Mouse (Mus musculus) thymus, postnatal 14 days (tissue): Measurements from ENCODE around the gene Pcp2.
"Not testable (repeated sequence)": the region's sequence is repeated elsewhere in the genome, so short reads cannot be mapped to it uniquely, and the experiment has no call there.

Source experiments
- DNase-seq: peaks from one replicate; pipeline ENCODE4 v3.0.0; 2021

The Pcp2 gene

GRCm38 (mm10) chr8:3621199-3621970, 4.0 kb downstream of the Pcp2 start, which contains the start of the genes Xab2 and Pet100:
TSS of gene Xab2 (minus strand) at chr8:3621316.
TSS of gene Pet100 (plus strand) at chr8:3621548.
- DNase-seq = peak; percentile 95

DNA sequence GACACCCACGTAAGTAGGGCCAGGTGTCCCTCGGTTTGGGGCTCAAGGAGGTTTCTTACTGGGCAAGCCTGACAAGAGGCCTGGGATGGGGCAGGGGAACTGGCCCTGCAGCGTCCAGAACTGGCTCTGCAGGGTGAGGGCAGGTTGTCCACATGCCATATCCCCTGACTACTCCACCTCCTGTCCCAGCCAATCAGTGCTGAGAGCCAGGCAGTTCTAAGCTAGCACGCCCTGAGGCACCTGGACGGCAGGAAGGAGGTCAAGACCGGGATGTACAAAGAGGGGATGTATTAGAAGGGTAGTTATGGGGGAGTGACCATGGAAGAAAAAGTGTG, 15.6 kb downstream of the Pcp2 start:
- no peak for DNase-seq

DNA sequence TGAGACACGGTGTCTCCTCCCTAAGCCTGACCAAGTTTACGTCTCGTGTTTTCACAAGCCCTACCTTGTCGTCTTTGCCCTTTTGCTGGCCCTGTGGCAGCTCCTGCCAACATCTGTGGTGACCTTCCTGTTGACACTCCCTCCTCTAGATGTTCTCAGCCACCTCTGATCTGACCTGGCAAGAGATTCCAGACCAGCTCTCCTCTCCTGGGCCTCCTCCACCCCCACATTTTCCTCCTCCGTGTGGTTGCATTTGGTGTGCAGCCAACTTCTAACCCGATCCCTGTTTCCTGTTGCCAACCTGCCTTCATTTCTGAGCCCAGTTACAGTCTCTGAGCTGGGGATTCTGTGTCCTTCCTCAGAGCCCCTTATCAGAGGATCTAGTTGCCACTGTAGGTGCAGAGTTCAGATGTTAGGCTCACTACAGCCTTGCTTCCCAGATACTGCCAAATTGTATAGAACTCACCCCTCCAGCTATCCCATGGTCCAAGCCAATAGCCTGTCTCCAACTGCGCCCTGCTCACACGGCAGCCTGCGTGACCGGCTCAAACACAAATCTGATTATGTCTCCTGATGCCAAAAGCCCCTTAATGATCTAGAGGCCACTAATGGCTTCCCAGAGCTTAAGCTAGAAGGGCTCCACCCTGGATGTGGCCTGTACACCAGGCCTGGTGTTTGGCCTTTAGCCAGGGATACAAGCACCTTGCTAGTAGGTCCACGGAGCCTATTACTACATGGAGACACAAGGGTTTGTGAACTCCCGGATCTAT, 16.1 kb downstream of the Pcp2 start:
- no peak for DNase-seq

DNA sequence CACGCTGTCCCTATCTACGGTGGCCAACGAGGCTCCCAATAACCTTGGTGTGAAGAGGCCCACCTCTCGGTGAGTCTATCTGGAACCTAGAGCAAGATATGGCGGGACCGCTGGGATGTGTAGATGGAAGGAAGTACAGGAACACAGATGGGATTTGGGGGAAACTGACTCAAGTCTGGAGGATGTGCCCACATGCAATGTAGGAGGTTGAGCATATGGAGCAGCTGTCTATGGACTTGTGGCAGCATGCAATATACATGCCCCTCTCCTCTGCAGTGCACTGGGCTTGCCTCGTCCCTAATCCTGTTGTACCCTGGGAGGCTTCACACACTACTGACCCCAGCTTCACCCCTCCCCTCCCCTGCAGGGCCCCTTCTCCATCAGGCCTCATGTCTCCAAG, 17.5 kb downstream of the Pcp2 start:
- DNase-seq = no peak

GRCm38 (mm10) chr8:3606593-3606992, 18.8 kb downstream of the Pcp2 start:
- no peak for DNase-seq

DNA sequence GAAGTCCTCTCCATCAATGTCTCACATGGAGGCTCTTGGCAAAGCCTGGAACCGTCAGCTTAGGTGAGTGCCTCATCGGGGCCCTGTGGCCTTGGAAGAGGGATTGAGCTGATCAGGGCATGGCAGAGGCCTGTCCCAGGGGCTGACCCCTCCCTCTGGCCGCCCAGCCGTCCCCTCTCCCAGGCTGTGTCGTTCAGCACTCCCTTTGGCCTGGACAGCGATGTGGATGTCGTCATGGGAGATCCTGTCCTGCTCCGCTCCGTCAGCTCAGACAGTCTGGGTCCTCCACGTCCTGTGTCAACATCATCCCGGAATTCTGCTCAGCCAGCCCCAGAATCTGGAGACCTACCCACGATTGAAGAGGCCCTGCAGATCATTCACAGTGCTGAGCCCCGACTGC, 21.9 kb downstream of the Pcp2 start:
- DNase-seq = no peak

DNA sequence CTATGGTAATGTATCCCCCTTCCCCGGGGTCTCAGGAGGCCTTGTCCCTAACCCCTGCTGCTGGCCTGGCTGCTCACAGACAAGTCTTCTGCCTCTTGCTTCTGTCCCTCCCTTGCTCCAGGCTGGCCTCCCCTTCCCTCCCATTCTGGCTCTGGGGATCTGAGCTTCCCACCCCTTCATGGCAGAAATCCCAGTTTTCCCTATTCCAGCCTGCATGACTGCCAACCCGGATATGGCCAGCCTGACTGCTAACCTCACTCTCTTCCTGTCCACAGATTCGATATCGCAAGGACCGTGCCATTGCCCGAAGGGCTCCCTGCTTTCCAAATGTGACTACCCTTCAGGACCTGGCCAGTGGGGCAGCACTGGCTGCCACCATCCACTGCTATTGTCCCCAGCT, 24.9 kb downstream of the Pcp2 start:
- no peak for DNase-seq

DNA sequence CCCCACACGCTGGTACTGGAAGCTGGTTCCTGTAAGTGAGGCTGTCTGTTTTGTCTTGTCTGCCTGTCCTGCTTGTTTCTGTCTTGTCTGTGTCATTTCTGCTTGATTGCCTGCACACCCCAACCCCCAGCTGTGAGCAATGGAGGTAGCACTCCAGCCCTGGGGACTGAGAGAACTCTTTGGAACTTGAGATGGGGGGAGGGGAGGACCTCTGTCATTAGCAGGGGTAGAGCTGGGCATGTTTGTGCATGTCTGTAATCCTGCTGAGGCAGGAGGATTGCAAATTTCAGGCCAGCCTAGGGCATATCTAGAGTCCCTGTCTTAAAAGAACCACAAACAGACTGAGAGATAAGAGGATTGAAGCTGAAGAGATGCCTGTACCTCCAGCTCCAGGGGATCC, 26.1 kb downstream of the Pcp2 start:
- no peak for DNase-seq

- DNase-seq = no peak
Measured at GRCm38 (mm10) chr8:3598054-3598453, 27.3 kb downstream of the Pcp2 start.

- DNase-seq = no peak
Measured at GRCm38 (mm10) chr8:3594466-3594865, 30.9 kb downstream of the Pcp2 start.

DNA sequence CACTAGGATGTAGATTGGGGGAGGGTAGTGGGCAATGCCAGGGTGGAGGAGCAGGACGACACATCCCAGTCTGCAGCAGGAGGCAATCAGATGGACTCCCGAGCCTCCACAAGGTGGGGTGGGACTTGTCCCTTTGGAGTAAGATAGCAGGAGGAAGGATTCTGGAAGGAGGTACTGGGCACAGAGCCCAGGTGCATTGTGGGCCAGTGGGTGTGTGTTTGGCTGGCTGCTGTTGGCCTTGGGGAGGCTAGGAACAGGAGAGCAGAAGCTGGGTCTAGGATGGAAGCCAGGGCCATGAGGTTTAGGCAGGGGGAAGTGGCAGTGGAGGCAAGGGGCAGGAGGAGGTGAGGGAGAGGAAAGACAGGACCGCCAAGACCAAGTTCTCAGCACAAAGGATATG, 31.9 kb downstream of the Pcp2 start:
- DNase-seq = no peak

DNA sequence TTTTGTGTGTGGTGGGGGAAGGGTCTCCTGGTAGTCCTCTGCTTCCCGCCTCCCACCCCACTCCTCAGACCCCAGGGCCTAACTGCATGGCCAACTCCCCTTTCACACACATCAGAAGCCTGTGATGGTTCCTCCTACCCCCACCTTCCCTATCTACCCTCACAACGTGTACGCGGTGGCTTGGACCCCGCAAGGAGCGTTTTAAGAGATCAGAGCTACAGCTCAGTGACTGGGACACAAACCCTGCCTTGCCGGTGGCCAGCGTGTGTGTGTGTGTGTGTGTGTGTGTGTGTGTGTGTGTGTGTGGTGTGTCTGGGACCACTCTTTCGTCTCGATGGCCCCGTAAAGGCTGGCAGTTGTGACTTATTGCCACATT, 37.1 kb downstream of the Pcp2 start:
- no peak for DNase-seq

DNA sequence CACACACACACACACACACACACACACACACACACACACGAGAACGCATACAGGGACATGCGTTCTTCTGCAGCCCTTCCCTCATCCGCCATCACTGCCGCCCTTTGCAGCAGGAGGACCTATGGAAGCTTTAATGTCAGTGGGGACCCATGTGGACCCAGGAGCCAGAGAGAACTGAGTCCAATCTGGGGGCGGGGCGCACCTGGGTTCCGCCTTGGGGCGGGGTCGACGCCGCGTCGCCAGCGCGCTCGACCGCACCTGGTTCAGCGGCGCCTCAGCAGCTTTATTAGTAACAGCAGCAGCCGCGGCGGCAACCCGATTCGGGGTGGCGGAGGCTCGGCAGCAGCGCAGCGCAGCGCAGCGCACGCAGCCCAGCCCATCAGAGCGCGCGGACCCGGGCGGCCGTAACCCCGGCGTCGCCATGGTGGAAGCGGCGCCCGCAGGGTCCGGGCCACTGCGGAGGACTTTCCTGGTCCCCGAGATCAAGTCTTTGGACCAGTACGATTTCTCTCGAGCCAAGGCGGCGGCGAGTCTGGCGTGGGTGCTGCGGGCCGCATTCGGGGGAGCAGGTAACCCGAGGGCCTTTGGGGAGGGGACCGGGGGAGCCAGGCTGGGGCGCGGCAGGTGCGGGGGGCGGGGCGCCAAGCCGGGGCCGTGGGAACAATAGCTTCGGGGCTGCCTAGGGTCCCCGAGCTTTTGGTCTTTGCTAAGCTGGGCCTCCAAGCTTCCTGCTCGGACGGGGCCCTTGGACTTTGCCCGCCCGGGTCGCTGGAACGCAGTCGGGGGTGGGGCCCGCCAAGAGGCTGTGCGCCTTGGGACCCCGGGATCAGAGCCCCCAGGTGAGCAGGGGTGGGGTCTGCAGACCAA, 37.7 kb downstream of the Pcp2 start:
- peak; percentile 45 for DNase-seq

GRCm38 (mm10) chr8:3586993-3587390, 38.4 kb downstream of the Pcp2 start, which contains the start of gene Camsap3:
TSS of gene Camsap3 (plus strand) at chr8:3587293.
- DNase-seq = no peak

- no peak for DNase-seq
Measured at GRCm38 (mm10) chr8:3586452-3586851, 38.9 kb downstream of the Pcp2 start.

DNA sequence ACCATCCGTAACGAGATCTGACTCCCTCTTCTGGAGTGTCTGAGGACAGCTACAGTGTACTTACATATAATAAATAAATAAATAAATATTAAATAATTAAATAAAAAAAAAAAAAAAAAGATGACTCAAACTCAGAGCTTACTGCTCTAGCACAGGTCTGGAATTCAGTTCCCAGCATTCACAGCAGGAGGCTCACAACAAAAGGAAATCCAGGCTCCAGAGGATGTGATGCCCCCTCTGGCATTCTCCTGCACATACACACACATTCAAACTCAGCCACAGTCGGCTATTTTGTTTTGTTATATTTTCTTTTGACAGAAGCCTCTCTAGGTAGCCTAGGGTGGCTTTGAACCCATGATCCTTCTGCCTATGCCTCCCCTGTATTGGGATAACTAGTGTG, 43.4 kb downstream of the Pcp2 start:
- not testable (repeated sequence) for DNase-seq

DNA sequence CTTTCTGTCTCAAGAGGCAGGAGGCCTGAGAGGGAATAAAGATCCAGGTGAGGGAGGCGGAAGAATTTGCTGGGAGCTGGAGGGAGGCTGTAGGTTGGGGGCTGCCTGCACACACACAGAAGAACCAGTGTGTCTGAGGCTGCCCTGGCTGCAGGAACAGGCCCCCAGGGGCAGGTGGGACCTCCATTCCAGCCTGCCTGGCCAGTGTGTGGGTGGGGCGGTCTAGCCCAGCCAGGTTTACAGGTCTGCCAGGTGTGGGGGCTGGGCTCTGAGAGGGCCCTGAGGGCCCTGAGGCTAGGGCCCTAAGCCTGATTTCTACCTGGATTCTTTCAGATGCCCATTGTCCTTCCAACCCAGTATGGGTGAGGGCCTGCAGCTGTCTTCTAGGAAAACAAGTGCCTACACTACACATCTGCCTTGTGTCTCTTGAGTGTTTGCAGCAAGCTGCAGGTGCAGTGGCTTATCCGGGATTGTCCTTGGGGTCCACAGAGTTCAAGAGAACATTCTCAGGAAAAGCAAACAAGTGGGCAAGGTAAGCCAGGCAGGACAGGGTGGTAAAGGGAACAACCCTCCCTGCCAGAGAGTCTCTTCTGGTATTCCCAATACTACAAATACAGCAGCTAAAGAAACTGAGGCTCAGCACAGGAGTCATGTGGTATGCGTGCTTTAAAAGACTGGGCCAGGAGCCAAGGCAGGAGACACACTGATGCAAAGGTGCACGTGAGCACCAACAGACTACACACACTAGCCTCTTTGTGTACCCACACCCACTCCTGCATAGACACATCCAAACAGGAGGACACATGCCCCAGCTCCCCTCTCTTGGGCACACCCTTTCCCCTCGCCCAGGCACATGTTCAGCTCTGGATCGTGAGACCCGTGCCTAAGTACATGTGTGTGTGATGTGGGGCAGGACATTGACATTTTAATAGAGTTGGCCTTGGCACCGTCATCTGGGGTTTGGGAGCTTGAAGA, 45.7 kb downstream of the Pcp2 start:
- DNase-seq = no peak

- DNase-seq = no peak
Measured at GRCm38 (mm10) chr8:3576211-3576960, 49.0 kb downstream of the Pcp2 start.

DNA sequence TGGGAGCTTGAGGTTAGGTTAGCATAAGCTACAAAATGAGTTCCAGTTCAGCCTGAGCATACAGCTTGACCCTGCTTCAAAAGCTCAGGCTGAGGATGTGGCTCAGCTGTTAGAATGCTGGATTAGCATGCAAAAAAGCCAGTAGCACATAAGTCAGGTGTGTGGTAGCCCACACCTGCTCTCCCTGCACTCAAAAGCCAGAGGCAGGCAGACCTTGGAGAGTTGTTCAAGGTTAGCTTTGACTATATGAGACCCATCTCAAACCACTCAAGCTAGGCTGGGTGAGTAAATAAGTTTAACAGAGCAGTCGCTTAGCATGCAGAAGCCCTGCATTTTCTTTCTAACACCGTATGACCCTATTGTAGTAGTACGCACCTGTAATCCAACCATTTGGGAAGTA, 50.8 kb downstream of the Pcp2 start:
- no peak for DNase-seq
